Mouse (Mus musculus): Measurements from ENCODE around the gene Micall2.
"Not testable (repeated sequence)": the region's sequence is repeated elsewhere in the genome, so short reads cannot be mapped to it uniquely, and the experiment has no call there.

DNA sequence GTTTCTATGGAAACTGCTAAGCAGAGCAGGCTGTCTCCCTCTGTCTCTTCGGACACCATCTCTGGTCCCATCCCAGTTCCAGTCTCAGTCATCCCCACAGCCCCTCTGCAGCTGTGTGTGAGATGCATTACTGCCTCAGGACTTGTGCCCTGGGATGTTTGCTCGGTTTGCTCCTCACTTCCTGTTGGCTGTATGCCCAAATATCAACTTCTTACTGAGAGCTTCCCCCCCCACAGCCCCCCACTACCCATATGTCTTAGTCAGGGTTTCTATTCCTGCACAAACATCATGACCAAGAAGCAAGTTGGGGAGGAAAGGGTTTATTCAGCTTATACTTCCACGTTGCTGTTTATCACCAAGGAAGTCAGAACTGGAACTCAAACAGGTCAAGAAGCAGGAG is 6.5 kb upstream of the Micall2 start:
- TF ChIP-seq CTCF (IDR thresholded peaks at IDR 0.05; ENCODE audit: low read depth, low read length); POLR2A (IDR thresholded peaks at IDR 0.05; ENCODE audit: borderline replicate concordance, low read depth, low read length): not testable (repeated sequence)
